Mouse (Mus musculus) G1E (cell line): ENCODE results near the gene Msi1. TPM values are rescaled to one million over a fixed set of nuclear protein-coding genes. Genes with fewer than 3 reads are reported as not detected.

Source experiments
- ATAC-seq: 2 replicates; pipeline ENCODE4 v1.8.0; 2016; ENCODE audit warnings: mild to moderate bottlenecking; ENCODE audit not compliant: insufficient number of reproducible peaks, poor library complexity, low FRiP score, severe bottlenecking; ENCODE audit errors: extremely low read depth
- DNase-seq: peaks from one replicate; pipeline ENCODE4 v3.0.0; 2012; ENCODE audit warnings: low spot score
- H3K27me3 ChIP-seq: 2 replicates; pipeline ENCODE4 v1.6.1; 2012; ENCODE audit warnings: mild to moderate bottlenecking, low read length, inconsistent platforms; ENCODE audit not compliant: insufficient read depth
- H3K36me3 ChIP-seq: replicated peaks from 2 replicates; pipeline ENCODE3; 2012; ENCODE audit warnings: mild to moderate bottlenecking, inconsistent platforms
- H3K4me1 ChIP-seq: 2 replicates; pipeline ENCODE4 v1.6.1; 2012; ENCODE audit warnings: low read depth, low read length, inconsistent platforms, mixed read lengths; ENCODE audit not compliant: insufficient read depth
- H3K4me3 ChIP-seq: 2 replicates; pipeline ENCODE4 v1.5.1; 2012; ENCODE audit warnings: low read depth, mild to moderate bottlenecking, inconsistent platforms, low read length, moderate library complexity, mixed read lengths
- H3K9me3 ChIP-seq: replicated peaks from 2 replicates; pipeline ENCODE4 v1.6.1; 2012; ENCODE audit warnings: inconsistent platforms
- CTCF ChIP-seq: IDR thresholded peaks from 2 replicates; pipeline ENCODE4 v1.5.1; 2012; ENCODE audit warnings: low read depth, low read length, inconsistent platforms, mixed read lengths
- GATA1 ChIP-seq: IDR thresholded peaks from 2 replicates; pipeline ENCODE4 v1.6.1; 2012; ENCODE audit warnings: borderline replicate concordance, low read length, inconsistent platforms, mixed read lengths
- GATA2 ChIP-seq: IDR thresholded peaks from 2 replicates; pipeline ENCODE4 v1.6.1; 2012; ENCODE audit warnings: low read depth, low read length, inconsistent platforms, borderline replicate concordance
- POLR2AphosphoS5 ChIP-seq: IDR thresholded peaks from 2 replicates; pipeline ENCODE4 v1.6.1; 2012; ENCODE audit warnings: low read depth, low read length, inconsistent platforms; ENCODE audit not compliant: insufficient replicate concordance
- TAL1 ChIP-seq: conservative IDR thresholded peaks from 2 replicates; pipeline ENCODE4 v1.6.1; 2012; ENCODE audit warnings: low read depth, low read length, inconsistent platforms, mixed read lengths
- polyA plus RNA-seq: library from polyadenylated mRNA; stranded (reverse); fragments of >175 nt; gene quantifications from 2 replicates; pipeline ENCODE4 v1.2.3, GENCODE M21; 2012
- total RNA-seq, 2 experiments: library from RNA; stranded (forward) in 1 of 2; stranded (reverse) in 1 of 2; fragments of 200-1000 nt in 1 of 2; fragments of >200 nt in 1 of 2; fragmentation: Nextera tagmentation in 1 of 2; gene quantifications; 2 replicates each; pipeline ENCODE4 v1.2.3; 2014 to 2017

Msi1 gene
- total and polyA plus RNA-seq, 3 experiments: 0.55 to 6.7 (median 3.4) TPM

DNA sequence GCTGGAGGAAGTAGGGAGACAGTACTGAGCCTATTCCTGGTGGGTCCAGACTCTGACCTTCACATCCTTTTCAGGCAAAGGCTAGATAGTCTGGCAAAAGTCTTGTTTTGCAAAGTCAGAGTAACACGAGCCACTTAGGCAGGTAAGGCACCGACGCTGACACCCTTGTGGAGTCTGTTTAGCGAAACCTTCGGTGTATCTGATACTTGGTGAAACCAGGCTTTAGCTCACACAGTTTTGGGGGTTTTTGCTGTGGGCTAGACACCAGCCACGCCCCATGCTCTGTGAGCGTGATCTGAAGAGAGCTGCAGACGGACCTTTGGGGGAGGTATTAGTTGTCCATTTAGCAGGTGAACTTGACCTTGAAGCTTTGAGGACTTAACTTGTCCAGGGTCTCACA, 3.8 kb downstream of the Msi1 start:
- peaks cover 60% of the 10 kb centered on the region for H3K27me3 ChIP-seq
- no peaks in the 10 kb centered on the region for H3K4me1 ChIP-seq
- H3K9me3 ChIP-seq: peaks cover 9% of the 10 kb centered on the region
- H3K4me3 ChIP-seq: no peak overlapping the region
- no peak for DNase-seq
- TF ChIP-seq CTCF: no peak
- no peak for TF ChIP-seq TAL1
- no peaks in the 10 kb centered on the region for H3K36me3 ChIP-seq
- no peak for ATAC-seq

DNA sequence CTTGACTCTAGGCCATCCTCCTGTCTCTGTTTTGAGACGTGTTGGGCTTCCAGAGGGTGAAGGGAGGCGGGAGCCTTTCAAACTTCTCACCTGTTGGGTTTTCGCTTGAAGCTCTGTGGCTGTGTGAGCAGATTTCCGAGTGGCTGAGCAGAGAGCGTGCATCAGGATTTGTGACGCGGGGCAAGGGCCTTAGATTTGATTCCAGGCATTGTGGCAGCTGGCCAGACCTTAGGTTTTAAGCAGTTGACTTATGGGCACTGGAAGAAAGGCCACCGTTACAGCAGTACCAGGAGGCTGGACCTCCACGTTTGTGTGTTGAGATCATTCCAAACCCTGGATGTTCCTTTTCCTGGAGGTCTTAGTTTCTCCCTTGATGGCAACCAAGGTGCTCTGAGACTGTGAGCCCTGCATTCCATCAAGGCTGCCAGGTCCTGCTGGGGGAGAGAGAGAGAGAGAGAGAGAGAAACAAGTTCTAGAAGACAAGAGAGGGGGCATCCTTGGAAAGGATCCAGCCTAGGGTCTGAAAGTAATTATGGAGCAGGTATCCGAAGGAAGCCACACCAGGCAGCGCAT, 5.0 kb downstream of the Msi1 start:
- Histone ChIP-seq H3K36me3 (no peaks in the 10 kb centered on the region), H3K4me1 (no peaks in the 10 kb centered on the region), H3K9me3 (peaks cover 9% of the 10 kb centered on the region), H3K27me3 (peaks cover 59% of the 10 kb centered on the region), H3K4me3 (no peak overlapping the region)
- no peak for TF ChIP-seq GATA1
- no peak for TF ChIP-seq TAL1
- no peak for TF ChIP-seq GATA2
- TF ChIP-seq POLR2AphosphoS5: no peak
- TF ChIP-seq CTCF: no peak
- no peak for DNase-seq
- no peak for ATAC-seq

DNA sequence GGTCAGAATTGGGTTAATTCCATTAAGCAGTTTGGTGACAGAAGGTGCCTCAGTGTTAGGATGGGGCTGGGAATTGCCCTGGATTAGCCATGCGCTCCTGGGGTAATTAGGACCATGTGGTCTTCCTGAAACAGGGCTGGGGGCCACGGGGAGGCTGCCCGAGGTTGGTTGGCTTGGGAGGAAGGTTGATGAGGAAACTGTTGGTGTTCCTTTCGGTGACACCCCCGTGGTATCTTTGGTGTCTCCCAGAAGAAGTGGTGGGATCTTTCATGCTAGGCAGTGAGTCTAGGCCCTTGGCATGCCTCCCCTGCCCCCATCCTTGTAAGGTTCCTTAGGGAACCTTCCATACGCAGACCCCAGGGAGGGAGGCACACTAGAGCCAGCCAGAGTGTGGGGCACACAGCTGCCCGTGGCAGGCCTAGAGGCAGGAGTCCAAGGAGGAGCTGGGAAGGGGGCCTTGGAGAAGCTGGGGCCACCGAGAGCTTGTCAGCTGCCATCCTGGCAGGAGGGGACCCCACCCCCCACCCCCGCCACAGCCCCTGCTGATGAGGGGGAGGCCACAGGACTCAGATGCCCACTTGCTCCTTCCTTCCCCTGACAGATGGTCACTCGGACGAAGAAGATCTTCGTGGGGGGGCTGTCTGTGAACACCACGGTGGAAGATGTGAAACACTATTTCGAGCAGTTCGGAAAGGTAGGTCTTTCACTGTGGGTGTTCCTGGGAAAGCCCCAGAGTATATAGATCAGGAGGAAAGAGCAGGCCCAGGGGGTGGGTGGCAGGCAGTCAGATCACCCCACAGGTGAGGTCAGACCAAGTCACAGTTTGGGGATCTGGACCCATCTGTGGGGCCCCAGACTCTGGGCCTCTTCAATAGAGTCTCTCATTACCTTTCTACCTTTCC, 5.7 kb downstream of the Msi1 start:
- H3K4me3 ChIP-seq: no peak overlapping the region
- ATAC-seq (no peak), DNase-seq (no peak)
- TF ChIP-seq TAL1: no peak
- TF ChIP-seq GATA1: no peak
- no peak for TF ChIP-seq POLR2AphosphoS5
- TF ChIP-seq CTCF: no peak
- TF ChIP-seq GATA2: no peak
- H3K36me3 ChIP-seq: no peaks in the 10 kb centered on the region
- peaks cover 5% of the 10 kb centered on the region; the same call in 1 of the 2 replicates for H3K9me3 ChIP-seq
- H3K4me1 ChIP-seq: no peaks in the 10 kb centered on the region
- H3K27me3 ChIP-seq: peaks cover 64% of the 10 kb centered on the region

GRCm38 (mm10) chr5:115435755-115436379, 6.5 kb downstream of the Msi1 start:
- Histone ChIP-seq H3K36me3 (no peaks in the 10 kb centered on the region), H3K4me3 (no peak overlapping the region), H3K27me3 (peaks cover 61% of the 10 kb centered on the region), H3K4me1 (no peaks in the 10 kb centered on the region), H3K9me3 (no peaks in the 10 kb centered on the region)
- no peak for ATAC-seq
- no peak for TF ChIP-seq CTCF
- no peak for TF ChIP-seq POLR2AphosphoS5
- no peak for TF ChIP-seq GATA1
- no peak for TF ChIP-seq GATA2
- no peak for TF ChIP-seq TAL1
- no peak for DNase-seq

GRCm38 (mm10) chr5:115436421-115437124, 7.2 kb downstream of the Msi1 start:
- no peak for ATAC-seq
- H3K4me1 ChIP-seq: no peaks in the 10 kb centered on the region
- TF ChIP-seq TAL1: no peak
- no peak for TF ChIP-seq CTCF
- no peak for TF ChIP-seq POLR2AphosphoS5
- TF ChIP-seq GATA2: no peak
- TF ChIP-seq GATA1: no peak
- no peak overlapping the region for H3K4me3 ChIP-seq
- no peaks in the 10 kb centered on the region for H3K9me3 ChIP-seq
- H3K27me3 ChIP-seq: peaks cover 58% of the 10 kb centered on the region
- DNase-seq: no peak
- H3K36me3 ChIP-seq: no peaks in the 10 kb centered on the region
